Mouse (Mus musculus) thymus, postnatal 4 days (tissue): ENCODE measurements at regions not wholly inside any gene's neighbourhood (a gene's known extent, or its start where the extent isn't known, plus 50 kb on each side); places are given as distances from the start of the nearest gene placed in this dataset.

ENCODE experiments used
- DNase-seq: peaks from one replicate; pipeline ENCODE4 v3.0.0; 2021

- DNase-seq = no peak
Measured at GRCm38 (mm10) chr19:28732998-28733397, 53.1 kb upstream of the Glis3 start.

DNA sequence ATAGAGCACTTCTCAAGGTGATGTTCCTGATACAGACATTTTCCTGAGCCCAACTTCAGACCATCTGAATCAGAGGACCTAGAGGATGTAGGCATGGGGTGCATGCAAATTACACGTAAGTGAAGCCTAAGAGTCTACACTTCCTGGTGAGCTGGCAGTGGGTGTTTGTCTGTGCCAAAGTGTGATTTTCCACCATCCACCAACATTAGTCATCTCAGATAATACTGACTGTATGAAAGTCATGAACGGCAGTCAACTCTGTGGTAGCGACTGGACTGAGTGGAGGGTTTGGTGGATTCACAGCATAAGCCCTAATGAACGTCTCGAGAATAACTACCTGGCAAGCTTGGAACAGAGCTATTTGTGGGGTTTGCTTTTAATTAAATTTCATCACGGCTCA lies 53.9 kb upstream of the Glis3 start:
- DNase-seq = no peak

DNA sequence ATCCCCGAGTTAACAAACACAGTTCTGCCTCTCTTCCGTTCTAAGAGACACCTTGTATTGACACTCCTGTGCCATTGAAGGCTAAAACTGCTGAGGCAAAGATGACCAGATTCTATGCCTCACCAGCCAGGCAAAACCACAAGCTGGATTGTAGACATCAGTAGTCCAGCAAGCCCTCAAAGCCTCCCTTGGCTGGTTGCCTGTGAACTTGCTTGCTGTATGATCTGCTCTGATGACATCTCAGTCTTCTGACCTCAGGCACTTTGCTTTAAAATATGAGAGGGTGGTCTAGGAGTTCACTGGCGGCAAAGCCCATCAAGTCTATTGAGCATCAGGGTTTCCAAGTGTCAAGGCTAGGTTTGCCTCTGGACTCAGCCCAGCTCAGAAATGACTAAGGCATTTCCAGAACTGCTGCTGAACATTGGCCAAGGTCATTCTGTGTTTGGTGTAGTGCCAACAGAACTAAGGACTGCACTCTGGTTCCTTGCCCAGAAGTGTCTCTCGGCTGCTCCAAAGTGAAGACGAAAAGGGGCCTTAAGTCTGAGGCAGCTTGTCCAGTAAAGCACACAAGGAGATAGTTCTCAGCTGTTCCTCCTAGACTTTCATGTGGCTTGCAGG lies 63.4 kb upstream of the Glis3 start:
- no peak for DNase-seq

DNA sequence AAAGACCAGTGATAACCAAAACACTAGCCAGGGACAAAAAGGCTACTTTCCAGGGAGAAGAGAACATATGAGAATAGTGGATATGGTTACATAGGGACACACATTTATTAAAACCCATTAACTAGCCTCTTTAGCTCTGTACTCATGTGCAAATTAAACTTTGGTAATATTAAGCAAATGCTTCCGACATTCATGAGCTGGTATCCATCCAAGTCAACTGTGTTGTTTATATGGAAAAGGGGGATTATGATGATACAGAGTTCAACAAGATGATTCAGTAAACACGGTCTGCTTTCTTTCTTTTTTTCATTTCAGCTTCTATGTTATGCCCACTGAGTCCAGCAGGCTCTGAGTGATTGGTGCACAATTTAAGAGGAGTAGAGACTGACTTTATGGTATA lies 65.2 kb upstream of the Glis3 start:
- no peak for DNase-seq

GRCm38 (mm10) chr19:28745534-28745933 lies 65.7 kb upstream of the Glis3 start:
- DNase-seq = no peak

- no peak for DNase-seq
Measured at GRCm38 (mm10) chr19:28751091-28751490, 71.2 kb upstream of the Glis3 start.

GRCm38 (mm10) chr19:28758854-28759253 lies 76.0 kb upstream of the Slc1a1 start:
- DNase-seq = peak; percentile 78

DNA sequence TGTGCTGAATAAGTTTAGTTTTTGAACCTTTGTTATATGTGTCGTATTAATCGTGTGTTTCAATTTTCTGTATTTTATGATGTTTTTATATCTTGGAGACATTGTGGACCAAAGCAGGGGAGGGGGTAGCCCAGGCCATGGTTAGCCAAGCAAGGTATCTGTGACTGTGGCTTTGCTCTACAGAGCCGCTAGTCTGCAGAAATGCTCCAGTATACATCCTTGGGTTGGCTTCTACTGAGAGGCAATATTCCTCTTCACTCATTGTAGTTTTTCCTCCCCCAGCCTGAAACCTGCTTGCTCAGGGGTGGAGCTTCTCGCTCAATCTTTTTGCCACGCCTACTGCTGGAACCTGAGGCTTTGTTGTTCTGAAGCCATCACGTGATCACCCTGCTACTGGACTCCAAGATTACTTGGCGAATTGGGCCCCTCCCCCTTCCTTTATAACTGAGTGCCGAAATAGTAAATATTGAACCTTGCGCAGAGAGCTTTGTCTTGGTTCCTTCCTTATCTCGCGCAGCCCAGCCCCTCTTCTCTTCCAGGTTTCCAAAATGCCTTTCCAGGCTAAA lies 70.0 kb upstream of the Slc1a1 start:
- DNase-seq = no peak

- no peak for DNase-seq
Measured at GRCm38 (mm10) chr19:28768218-28768617, 66.6 kb upstream of the Slc1a1 start.

GRCm38 (mm10) chr19:28770419-28770818 lies 64.4 kb upstream of the Slc1a1 start:
- no peak for DNase-seq

GRCm38 (mm10) chr19:28771836-28772235 lies 63.0 kb upstream of the Slc1a1 start:
- DNase-seq = no peak

GRCm38 (mm10) chr19:28772840-28773570 lies 61.8 kb upstream of the Slc1a1 start:
- peak; percentile 61 for DNase-seq

- no peak for DNase-seq
Measured at GRCm38 (mm10) chr19:28776868-28777267, 58.0 kb upstream of the Slc1a1 start.

DNA sequence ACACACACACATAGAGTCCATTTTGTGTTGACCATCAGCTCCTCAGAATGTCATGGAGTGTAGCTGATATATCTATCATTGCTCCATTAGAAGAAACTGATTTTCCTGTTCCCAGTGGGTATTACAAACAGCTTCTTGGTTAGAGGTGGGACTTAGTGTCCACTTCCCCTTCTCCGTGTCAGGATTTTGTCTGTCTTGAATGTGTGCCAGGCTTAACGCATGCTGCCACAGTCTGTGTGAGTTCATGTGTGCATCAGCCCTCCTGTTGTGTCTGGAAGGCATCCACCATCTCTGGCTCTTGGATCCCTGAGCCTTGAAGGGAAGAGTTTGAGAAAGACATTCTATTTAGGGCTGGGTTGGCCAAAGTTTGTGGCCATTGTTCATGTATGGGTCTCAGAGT lies 57.2 kb upstream of the Slc1a1 start:
- DNase-seq = no peak

- DNase-seq = no peak
Measured at GRCm38 (mm10) chr19:28778386-28778785, 56.5 kb upstream of the Slc1a1 start.

GRCm38 (mm10) chr19:28781971-28782370 lies 52.9 kb upstream of the Slc1a1 start:
- DNase-seq = no peak
